Mouse (Mus musculus): ENCODE data around the gene Nav2. TPM values are rescaled to one million over a fixed set of nuclear protein-coding genes. Genes with fewer than 3 reads are reported as not detected.

The Nav2 gene
- polyA plus RNA-seq, 1 experiment from 2014 or later = 8.3 TPM

DNA sequence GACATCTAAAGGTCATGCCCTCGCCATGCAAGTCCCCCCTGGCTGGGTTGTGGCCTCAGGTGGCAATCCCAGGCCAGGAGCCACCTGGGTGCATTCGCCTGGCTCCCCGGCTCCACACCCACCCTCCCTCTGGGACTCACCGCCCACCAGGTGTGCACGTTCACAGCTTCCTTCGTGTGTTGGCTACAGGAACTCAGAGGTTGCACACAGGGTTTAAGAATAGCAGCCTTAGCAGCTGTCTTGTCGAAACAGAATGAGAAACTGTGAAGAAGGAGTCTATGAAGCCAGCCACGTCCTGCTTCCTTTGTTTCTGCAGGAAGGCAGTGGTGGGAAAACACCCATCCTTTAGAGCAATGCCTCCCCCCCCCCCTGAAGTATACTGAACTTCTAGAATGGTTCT, 210.5 kb downstream of the Nav2 start:
- Histone ChIP-seq H3K36me3 (no peaks in the 10 kb centered on the region), H3K27ac (no peak overlapping the region), H3K4me1 (peaks cover 3% of the 10 kb centered on the region; the same call in 1 of the 2 replicates), H3K27me3 (ENCODE audit: low read depth, poor library complexity, severe bottlenecking) (peaks cover 36% of the 10 kb centered on the region), H3K9me3 (replicated peaks) (no peaks in the 10 kb centered on the region), H3K4me3 (no peak overlapping the region)
- no peak for DNase-seq (ENCODE audit: low spot score)
- 76% methylated on average over 8 of the region's 8 CpGs for WGBS

DNA sequence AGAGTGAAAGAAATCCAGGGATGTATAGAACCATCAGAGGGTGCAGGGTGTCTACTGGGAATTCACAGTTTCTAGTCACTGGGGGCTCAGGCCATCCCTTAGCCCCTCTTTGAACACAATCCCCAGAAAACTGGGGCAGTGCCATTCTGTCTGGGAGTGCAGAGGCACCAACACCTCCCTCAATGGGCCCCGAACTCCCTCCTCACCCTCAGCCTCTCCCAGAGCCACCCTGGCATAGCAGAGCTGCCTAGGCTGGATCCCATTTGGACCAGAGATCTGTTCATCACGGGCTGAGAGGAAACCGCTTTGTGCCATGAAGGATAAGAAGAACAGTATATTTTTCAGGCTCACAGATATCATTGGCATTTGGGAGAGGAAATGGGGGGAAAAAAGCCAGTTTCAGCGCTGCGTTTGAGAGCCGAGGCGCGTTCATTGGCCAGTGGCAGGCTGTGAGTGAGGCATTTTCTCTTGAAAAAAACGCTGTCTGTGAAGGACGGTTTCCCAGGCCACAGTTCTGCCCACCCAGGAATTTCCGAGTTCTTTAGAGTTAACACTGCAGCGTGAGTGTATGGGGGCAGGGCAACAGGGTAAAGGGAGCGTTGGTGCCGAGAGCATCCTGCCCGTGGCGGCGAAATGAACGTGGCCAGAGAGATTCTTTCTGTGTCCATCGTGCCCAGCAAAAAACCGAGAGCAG, 211.4 kb downstream of the Nav2 start:
- Histone ChIP-seq H3K36me3 (no peaks in the 10 kb centered on the region), H3K27me3 (ENCODE audit: low read depth, poor library complexity, severe bottlenecking) (peaks cover 36% of the 10 kb centered on the region), H3K4me1 (peaks cover 3% of the 10 kb centered on the region; the same call in 1 of the 2 replicates), H3K9me3 (replicated peaks) (no peaks in the 10 kb centered on the region), H3K27ac (no peak overlapping the region), H3K4me3 (no peak overlapping the region)
- WGBS = 55% methylated on average over 20 of the region's 20 CpGs
- DNase-seq (ENCODE audit: low spot score) = no peak

DNA sequence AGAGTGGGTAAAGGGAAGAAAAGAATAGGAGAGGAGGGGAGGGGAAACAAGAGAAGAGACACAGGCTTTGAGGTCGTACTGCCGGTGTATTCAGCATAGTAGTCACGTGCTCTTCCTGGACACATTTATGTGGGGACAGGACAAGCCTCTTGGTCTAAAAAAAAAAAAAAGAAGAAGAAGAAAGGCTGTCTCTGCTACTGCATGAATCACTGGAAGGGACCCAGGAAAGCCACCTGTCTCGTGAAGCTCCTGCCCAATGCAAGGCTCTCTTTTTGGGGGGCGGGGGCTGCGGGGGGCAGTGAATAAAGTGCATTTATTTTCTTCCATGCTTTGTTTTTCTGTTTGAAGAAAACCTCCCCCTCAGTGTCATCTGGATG, 212.0 kb downstream of the Nav2 start:
- no peak overlapping the region for H3K4me3 ChIP-seq

DNA sequence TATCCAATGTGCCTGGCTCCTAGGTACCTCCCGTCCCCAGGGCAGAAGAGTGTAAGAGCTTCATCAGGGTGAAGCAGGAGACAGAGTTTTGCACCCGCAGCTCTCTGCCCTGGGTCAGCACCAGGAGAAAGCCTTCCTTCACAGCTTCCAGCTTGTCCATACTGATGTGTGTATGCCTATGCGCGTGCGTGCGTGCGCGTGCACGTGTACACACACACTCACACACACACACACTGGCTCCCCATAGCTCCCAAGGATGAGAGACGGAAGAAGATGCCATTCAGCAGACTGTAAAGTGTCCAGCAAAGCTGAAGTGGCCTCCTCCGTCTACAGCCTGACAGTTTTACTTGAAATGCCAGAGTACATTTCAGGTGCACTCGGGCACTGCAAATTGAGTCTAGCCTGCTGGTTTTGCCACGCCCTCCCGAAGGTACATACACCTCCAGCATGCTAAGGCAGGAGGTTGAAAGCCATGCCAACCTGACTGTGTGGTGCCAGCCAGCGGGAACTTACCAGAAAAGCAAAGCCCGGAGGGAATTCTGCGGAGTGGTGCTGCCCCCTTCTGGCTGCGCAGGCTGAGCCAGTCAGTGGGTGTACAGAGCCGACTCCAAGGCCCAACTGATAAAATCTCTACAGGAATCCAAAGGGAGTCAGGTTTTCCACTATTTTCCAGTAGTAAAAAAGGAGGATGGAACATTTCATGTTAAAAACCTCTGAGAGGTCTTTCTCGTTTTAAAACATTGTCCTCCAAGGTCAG, 212.6 kb downstream of the Nav2 start:
- Histone ChIP-seq H3K4me1 (peaks cover 3% of the 10 kb centered on the region; the same call in 1 of the 2 replicates), H3K27ac (no peak overlapping the region), H3K4me3 (no peak overlapping the region), H3K27me3 (ENCODE audit: low read depth, poor library complexity, severe bottlenecking) (peaks cover 36% of the 10 kb centered on the region), H3K9me3 (replicated peaks) (no peaks in the 10 kb centered on the region), H3K36me3 (no peaks in the 10 kb centered on the region)
- 46% methylated on average over 20 of the region's 20 CpGs for WGBS
- DNase-seq (ENCODE audit: low spot score) = peak; percentile 88

More for the DNA sequence above, 212.0 kb downstream of the Nav2 start:
- Histone ChIP-seq H3K36me3 (no peaks in the 10 kb centered on the region), H3K4me1 (peaks cover 3% of the 10 kb centered on the region; the same call in 1 of the 2 replicates), H3K9me3 (replicated peaks) (no peaks in the 10 kb centered on the region), H3K27ac (no peak overlapping the region), H3K27me3 (ENCODE audit: low read depth, poor library complexity, severe bottlenecking) (peaks cover 36% of the 10 kb centered on the region)
- DNase-seq (ENCODE audit: low spot score) = no peak
- 69% methylated on average over 6 of the region's 6 CpGs for whole genome bisulfite sequencing

DNA sequence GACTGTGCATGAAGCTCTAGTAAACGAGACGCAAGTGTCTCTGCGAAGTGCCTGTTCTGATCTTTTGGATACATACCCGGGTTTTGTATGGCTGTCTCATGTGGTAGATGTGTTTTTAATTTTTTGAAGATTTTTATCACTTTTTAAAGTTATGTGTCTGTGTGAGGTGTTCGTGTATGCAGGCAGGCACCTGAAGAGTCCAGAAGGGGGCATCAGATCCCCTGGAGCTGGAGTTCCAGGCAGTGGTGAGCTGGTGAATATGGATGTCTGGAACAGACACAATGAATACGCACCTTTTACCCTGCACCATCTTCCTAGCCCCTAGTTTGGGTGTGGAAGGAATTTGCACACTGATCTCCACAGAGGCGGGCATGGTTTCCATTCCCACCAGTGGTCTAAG, 214.0 kb downstream of the Nav2 start:
- no peaks in the 10 kb centered on the region for H3K9me3 ChIP-seq (replicated peaks)
- 73% methylated on average over 7 of the region's 7 CpGs for WGBS
- no peaks in the 10 kb centered on the region for H3K36me3 ChIP-seq
- DNase-seq (ENCODE audit: low spot score) = no peak
- peaks cover 3% of the 10 kb centered on the region; the same call in 1 of the 2 replicates for H3K4me1 ChIP-seq
- no peak overlapping the region for H3K27ac ChIP-seq
- no peak overlapping the region for H3K4me3 ChIP-seq
- H3K27me3 ChIP-seq (ENCODE audit: low read depth, poor library complexity, severe bottlenecking) = peaks cover 33% of the 10 kb centered on the region

DNA sequence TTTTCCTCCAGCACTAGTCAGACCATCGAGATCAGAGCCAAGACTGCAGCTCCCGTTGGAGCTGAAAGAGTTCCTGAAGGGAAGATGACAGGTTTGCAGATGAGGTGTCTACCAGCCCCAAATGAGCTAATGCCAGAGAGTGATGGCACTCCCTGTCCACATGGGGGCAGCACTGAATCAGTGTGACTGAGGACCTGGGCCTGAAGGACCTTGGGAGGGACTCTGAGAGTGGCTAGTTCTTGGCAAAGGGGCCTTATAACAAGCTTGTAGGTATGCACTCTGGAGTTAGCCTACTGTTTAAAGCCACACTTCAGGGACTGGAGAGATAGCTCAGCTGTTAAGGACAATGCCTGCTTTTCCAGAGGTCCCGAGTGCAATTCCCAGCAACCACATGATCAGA, 217.0 kb downstream of the Nav2 start:
- DNase-seq (ENCODE audit: low spot score) = peak; percentile 70

DNA sequence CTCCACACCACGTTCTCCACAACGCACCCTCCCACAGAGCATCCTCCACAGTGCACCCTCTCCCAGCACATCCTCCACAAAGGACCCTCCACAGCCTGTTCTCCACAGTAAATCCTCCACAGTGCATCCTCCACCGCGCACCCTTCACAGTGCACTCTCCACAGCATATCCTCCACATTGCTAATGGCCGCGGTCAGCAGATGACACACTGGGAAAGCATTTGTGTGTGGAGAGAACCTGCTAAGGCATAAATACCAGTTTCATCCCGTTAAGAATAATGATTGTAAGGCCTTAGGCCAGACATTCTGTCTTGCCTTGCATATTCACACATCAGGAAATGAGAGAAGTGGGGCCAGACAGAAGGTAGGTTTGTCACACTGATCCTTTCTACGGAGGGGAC, 219.7 kb downstream of the Nav2 start:
- Histone ChIP-seq H3K36me3 (no peaks in the 10 kb centered on the region), H3K4me3 (no peak overlapping the region), H3K27ac (no peak overlapping the region), H3K27me3 (ENCODE audit: low read depth, poor library complexity, severe bottlenecking) (no peaks in the 10 kb centered on the region), H3K4me1 (peaks cover 4% of the 10 kb centered on the region; the same call in 1 of the 2 replicates), H3K9me3 (replicated peaks) (no peaks in the 10 kb centered on the region)
- 86% methylated on average over 8 of the region's 8 CpGs for WGBS
- DNase-seq (ENCODE audit: low spot score) = no peak

More for the DNA sequence above, 217.0 kb downstream of the Nav2 start:
- H3K4me1 ChIP-seq = peaks cover 3% of the 10 kb centered on the region; the same call in 1 of the 2 replicates
- WGBS = 37% methylated on average over 3 of the region's 3 CpGs
- no peak overlapping the region for H3K4me3 ChIP-seq
- no peak overlapping the region for H3K27ac ChIP-seq
- H3K27me3 ChIP-seq (ENCODE audit: low read depth, poor library complexity, severe bottlenecking) = peaks cover 7% of the 10 kb centered on the region
- H3K36me3 ChIP-seq = no peaks in the 10 kb centered on the region
- H3K9me3 ChIP-seq (replicated peaks) = no peaks in the 10 kb centered on the region

DNA sequence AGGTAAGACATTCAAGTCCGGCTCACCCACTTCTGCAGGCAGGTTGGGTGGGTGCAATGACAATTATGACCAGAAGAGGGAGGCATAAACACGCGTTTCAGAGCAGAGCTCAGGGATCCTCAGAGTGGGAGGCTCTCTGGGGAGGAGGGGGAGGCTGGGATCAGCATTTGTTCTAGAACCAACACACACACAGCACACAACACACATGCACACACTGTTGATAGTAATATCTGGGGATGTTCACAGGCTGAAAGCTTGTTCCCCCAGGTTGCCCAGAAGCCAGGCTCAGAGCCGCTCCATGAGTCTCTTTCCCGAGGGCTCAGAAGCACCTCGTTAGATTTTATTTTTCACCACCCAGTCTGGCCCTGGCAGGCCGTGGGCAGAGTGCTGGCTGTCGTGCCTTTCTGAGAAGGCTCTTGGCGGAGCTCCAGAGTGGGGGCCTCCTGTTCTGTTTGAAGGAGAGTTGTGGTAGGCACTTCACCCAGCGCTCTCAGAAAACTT, 224.4 kb downstream of the Nav2 start:
- 0 out of 2 replicates have a peak overlapping the region, but pooled peaks have one; percentile 8 for H3K27ac ChIP-seq
- 42% methylated on average over 10 of the region's 10 CpGs for WGBS
- H3K9me3 ChIP-seq (replicated peaks) = no peaks in the 10 kb centered on the region
- H3K4me3 ChIP-seq = no peak overlapping the region
- peaks cover 4% of the 10 kb centered on the region; the same call in 1 of the 2 replicates for H3K4me1 ChIP-seq
- no peaks in the 10 kb centered on the region for H3K27me3 ChIP-seq (ENCODE audit: low read depth, poor library complexity, severe bottlenecking)
- H3K36me3 ChIP-seq = no peaks in the 10 kb centered on the region
- DNase-seq (ENCODE audit: low spot score) = peak; percentile 81

DNA sequence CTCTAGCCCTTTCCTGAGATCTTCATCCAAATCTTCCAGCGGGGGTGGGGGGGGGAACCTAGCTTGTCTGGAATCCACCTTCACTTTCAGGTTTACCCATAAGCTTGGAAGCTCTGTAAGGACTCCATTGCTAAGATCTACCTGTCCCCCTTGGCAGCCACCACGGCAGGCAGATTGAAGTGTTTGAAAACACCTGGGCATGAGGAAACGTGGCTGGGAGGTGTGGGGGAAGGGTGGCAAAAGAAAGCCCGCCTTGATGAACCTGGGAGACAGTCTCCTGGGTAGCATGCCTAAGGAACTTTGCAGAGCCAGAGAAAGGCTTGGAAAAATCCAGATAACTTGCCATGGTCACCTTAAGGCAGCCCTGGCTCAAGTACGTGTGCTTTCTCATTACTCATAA, 225.9 kb downstream of the Nav2 start:
- WGBS = 75% methylated on average over 5 of the region's 5 CpGs
- Histone ChIP-seq H3K4me3 (no peak overlapping the region), H3K36me3 (no peaks in the 10 kb centered on the region), H3K4me1 (peaks cover 4% of the 10 kb centered on the region; the same call in 1 of the 2 replicates), H3K27me3 (ENCODE audit: low read depth, poor library complexity, severe bottlenecking) (no peaks in the 10 kb centered on the region), H3K9me3 (replicated peaks) (no peaks in the 10 kb centered on the region), H3K27ac (no peak overlapping the region)
- no peak for DNase-seq (ENCODE audit: low spot score)

DNA sequence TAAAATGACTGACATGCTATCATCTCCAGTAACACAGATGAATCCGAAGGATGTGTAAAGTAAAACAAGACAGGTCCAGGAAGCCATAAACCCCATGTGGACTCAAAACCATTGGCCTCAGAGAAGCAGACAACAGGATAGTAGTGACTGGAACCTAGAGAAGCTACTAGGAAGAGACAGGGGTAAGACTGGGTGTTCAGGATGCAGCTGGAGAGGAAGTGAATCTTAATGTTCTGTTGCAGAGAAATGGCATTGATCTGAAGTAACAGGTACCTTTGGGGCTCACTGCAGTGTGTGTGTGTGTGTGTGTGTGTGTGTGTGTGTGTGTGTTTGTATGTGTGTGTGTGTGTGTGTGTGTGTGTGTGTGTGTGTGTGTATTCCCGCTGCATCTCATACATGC, 231.2 kb downstream of the Nav2 start:
- no peak overlapping the region for H3K27ac ChIP-seq
- H3K36me3 ChIP-seq = no peaks in the 10 kb centered on the region
- DNase-seq (ENCODE audit: low spot score) = no peak
- no peak overlapping the region for H3K4me3 ChIP-seq
- H3K9me3 ChIP-seq (replicated peaks) = no peaks in the 10 kb centered on the region
- H3K4me1 ChIP-seq = no peaks in the 10 kb centered on the region
- WGBS = 75% methylated on average over 2 of the region's 2 CpGs
- no peaks in the 10 kb centered on the region for H3K27me3 ChIP-seq (ENCODE audit: low read depth, poor library complexity, severe bottlenecking)

DNA sequence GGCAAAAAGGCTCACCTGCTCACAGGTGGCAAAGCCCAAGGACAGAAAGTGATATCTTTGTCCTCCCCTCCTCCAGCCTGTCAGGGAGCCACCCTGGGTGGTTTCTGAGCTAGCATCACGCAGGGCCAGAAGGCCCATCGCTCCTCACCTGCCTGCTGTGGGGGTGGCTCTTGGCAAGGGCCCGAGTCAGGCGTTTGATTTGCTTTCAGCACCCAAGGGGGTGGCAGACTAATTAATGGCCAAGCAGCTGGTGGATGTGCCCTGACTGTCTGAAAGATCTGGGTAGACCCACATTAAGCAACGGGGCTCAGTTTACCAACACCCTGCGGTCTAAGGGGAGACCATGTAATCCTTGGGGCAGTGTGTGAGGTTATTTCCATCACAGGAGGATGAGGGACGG, 235.4 kb downstream of the Nav2 start:
- H3K4me1 ChIP-seq = peaks cover 6% of the 10 kb centered on the region; the same call in 1 of the 2 replicates
- DNase-seq (ENCODE audit: low spot score) = no peak
- no peak overlapping the region for H3K27ac ChIP-seq
- H3K36me3 ChIP-seq = no peaks in the 10 kb centered on the region
- no peaks in the 10 kb centered on the region for H3K9me3 ChIP-seq (replicated peaks)
- no peak overlapping the region for H3K4me3 ChIP-seq
- 79% methylated on average over 7 of the region's 7 CpGs for WGBS
- no peaks in the 10 kb centered on the region for H3K27me3 ChIP-seq (ENCODE audit: low read depth, poor library complexity, severe bottlenecking)

DNA sequence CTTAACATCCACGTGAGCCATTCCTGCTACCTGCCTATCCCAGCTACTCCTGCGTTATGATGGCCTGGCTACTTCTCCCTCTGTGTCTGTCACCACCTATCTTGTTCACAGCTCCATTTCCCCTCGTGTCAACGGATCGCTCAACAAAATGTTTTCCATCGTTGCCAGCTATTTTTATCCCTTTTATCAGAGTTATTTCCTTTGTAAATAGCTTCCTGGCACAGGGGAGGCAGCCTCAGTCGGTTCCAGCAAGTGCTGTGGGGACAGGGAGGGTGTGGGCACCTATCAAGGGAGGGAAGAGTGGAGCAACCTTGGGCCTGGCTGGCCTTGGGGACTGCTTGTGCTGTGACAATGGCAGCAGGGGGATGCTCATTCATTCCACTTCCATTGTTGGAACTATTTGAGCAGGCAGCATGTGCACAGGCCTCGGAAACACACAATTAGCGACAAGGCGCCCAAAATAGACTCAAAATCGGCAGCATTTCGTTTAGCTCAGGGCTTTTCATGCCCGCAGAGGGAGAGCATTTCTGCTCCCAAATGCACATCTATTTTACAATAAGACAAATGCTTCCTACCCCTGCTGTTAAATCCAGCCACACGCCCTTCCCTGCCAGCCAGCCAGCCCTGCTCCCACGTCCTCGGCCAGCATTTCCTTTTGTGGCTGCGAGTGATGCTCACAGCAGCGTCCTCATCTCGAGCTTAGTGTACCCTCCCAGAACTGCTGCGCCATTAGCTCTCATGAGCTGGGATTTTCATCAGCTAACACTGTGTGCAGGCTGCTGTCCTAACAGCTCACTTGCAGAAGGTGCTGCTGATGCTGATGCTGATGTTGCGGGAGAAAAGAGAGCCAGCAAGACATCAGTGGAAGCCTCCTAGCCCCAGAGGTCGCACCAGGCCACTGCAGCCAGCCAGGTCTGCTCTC, 237.5 kb downstream of the Nav2 start:
- Histone ChIP-seq H3K36me3 (no peaks in the 10 kb centered on the region), H3K4me3 (no peak overlapping the region), H3K9me3 (replicated peaks) (no peaks in the 10 kb centered on the region), H3K27me3 (ENCODE audit: low read depth, poor library complexity, severe bottlenecking) (no peaks in the 10 kb centered on the region), H3K4me1 (peaks cover 6% of the 10 kb centered on the region; the same call in 1 of the 2 replicates), H3K27ac (no peak overlapping the region)
- no peak for DNase-seq (ENCODE audit: low spot score)
- 71% methylated on average over 22 of the region's 22 CpGs for WGBS
